Mouse (Mus musculus) mouse trophoblast stem cell (cell line): Measurements from ENCODE around the gene Kcnk15.

Source experiments
- in situ Hi-C, 2 experiments: fragments of 300-500 bp; cut with MseI, MboI; formaldehyde crosslinking; loops; 2 replicates in 1 of 2; 3 replicates in 1 of 2; pipeline ENCODE4 v1.15.1; 2025

Gene Kcnk15

GRCm38 (mm10) chr2:163875484-163875883, 22.0 kb downstream of the Kcnk15 start:
- in situ Hi-C loops: no loop called here

GRCm38 (mm10) chr2:163876830-163877498, 23.5 kb downstream of the Kcnk15 start:
- in situ Hi-C loops: no loop called here

DNA sequence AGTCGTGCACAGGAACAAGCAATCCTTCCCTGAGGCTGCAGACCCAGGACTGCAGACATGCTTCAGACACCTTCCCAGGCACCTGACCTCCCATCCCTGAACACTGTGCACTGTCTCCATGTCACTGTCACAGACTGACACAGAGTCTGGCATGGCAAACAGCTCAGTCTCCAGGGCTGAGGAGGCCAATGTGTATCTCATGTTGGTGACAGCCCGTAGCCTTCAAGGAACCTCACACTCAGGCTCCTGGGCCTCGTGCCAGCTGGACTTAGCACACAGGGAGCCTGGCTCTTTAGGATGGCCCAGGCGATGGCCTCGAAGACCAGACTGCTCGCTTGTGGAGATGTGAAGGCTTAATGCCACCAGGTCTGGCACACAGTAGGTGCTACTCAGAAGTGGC, 27.4 kb downstream of the Kcnk15 start:
- in situ Hi-C loops: no loop called here

DNA sequence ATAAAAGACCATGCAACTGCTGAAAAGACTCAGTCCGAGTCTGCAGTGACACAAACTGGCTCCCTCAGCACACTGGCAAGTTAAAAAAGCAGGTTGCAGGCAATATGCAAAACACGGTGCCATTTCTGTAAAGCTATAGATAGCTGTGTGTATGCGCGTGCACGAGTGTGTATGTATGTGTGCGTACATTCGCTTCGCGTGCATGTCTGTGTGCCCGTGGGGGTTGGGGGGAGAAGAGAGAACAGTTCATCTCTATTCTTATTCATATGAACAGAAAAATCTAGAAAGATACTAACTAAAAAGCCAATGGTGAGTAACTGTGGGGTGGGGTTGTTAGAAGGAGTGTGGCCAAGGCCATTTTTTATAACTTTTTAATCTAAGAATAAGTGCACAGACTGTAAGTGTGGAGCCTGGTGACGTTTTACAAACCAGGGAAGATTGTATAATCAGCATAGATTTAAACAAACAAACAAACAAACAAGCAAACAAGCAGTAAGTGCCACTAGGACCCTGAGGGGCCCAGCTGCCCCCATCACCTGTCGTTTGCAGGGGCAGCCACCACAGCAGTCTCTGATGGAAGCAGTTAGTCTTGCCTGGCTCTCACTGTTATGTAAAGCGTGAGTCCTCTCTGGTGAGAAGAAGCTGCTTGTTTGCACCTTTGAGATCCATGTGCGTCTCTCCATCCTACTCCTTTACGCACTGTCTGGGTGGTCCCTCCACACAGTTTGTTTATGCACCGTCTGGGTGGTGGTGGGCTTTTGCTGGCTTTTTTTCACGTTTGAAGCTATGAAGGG, 29.6 kb downstream of the Kcnk15 start:
- in situ Hi-C loops: no loop called here

- in situ Hi-C loops: no loop called here
Measured at GRCm38 (mm10) chr2:163889411-163889810, 36.0 kb downstream of the Kcnk15 start.

GRCm38 (mm10) chr2:163890586-163890985, 37.1 kb downstream of the Kcnk15 start:
- in situ Hi-C loops: no loop called here

DNA sequence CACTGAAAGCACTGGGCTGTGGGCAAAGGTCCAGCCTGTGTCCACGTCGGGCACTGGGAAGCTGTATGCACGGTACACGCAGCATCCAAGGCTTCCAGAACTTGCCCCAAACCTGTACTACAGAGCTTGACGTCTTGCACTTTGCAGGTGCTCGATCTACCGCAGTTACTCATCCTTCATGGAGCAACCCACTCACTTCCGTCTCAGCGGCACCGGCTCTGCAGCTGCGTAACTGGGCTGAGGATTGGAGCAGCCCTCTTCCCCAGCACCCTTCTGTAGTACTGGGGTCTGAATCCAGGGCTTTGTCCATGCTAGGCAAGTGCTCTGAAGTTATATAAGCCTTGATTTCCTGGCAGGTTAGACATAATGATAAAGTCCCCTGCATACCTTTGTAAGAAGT, 37.8 kb downstream of the Kcnk15 start:
- in situ Hi-C loops: no loop called here

- in situ Hi-C loops: no loop called here
Measured at GRCm38 (mm10) chr2:163893446-163894370, 40.3 kb downstream of the Kcnk15 start.

- in situ Hi-C loops: no loop called here
Measured at GRCm38 (mm10) chr2:163895156-163895555, 41.7 kb downstream of the Kcnk15 start.

DNA sequence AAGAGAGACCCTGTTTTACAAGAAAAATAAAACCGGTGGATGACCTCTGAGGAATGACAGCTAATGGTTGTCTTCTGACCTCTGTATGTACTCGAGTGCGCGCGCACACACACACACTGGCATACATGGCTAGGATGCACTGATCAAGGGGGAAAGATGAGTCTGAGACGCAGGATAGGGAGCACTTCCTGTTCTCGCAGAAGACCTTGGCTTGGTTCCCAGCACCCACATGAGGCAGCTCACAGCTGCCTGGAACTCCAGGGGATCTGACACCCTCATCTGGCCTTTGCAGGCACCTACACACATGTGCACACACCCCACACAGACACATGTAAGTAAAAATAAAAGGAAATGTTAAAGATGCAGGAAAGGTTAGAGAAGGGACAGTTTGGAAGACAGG, 43.6 kb downstream of the Kcnk15 start:
- in situ Hi-C loops: no loop called here

DNA sequence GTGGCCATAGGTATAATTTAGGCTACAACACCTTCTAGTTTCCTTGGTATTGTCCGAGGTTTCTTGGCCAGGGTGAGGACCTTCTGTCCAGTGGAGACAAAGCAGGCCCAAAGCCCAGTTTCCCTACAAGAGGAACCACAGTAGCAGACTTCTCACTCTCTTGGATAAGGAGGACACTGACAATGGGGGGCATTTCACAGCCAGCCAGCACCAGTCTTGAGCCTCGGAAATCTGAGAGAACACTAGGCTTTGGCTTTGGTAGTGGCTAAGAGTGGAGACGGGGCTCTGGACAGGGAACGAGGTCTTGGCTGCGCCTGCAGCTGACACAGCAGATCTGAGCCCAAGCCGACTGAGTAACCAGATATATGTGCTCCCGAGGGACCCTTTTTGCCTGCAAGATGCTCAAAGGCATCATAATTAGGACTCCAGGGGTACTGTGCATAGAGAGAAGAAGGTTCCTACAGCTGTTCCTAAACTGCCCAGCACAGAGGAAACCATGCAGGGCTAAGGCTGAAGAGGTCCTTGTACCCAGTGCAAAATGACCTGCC, 44.6 kb downstream of the Kcnk15 start:
- in situ Hi-C loops: no loop called here

DNA sequence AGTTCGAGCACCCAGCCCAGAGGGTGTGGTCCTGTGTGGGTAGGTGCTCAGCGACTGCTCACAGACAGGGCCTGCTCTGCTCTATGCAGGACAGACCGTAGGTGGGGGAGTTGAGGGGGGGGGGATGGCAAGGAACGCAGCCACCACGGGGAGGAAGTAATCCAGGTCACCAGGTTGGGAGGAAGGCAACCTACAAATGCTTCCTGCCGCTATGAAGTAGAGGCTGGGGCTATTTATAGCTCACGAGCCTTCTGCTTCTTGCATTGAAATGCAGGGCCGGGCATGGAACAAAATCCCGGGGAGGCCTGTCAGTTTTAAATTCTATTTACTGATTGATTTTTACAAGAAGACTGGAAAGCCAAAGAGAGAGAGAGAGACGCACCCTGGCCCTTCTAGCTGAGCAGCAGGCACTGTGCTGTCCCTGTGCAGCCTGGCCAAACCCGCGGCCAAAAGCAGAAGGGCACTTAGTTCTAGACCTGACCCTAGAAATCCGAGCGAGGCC, 46.5 kb downstream of the Kcnk15 start:
- in situ Hi-C loops: no loop called here

DNA sequence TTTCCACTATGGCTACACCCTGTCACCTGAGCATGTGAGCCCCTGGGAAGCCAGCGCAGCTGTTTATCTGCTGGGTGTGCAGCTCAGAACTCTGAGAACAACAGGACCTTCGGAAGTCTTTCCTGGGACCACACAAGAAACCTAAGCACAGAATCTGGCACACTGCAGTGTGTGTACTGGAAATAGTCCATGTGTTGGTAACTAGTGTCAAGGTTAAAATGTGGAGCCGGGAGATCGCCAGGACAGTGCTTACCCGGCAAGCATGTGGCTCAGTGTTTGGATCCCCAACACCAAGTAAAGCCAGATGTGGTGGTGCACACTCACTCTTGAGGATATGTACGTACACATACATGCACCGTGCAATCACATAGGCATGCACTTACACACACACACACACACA, 47.6 kb downstream of the Kcnk15 start:
- in situ Hi-C loops: no loop called here

DNA sequence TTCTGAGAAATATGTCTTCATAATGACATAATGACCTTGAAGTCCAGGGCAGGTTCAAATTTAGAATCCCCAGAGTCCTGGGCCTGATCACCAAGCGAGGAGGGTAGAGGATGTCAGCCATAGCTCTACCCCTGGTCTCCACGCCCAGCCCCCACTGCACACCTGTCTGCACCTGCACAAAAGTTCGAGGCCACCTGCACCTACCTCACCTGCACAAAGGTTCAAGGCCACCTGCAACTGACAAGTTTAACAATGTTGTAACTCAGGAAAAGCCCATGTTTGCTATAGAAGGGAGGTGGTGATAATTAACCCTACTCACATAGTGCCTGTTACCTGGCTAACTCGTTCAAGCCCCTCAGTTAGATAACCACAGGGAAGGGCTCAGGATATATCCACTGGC, 49.0 kb downstream of the Kcnk15 start:
- in situ Hi-C loops: no loop called here

DNA sequence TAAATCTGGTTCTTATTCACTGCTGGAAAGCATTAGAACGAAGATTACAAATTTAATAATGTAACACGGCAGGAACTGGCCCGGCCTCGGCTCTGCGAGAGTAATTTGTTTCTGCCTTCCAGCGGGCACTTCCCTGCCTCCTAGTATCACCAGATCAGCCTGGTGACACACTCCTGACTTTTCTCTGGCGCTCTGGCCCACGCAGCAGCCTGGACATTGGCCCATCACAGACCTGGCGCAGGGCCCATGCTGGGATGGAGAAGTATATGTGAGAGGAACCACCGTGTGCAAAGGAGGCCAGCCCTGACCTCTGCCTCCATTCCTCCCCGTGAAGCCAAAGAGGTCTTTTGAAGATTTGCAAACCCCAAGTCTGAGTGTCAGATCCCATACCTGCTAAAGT, 50.0 kb downstream of the Kcnk15 start:
- in situ Hi-C loops: no loop called here

GRCm38 (mm10) chr2:163904323-163904722, 50.9 kb downstream of the Kcnk15 start:
- in situ Hi-C loops: no loop called here

GRCm38 (mm10) chr2:163907131-163907530, 53.7 kb downstream of the Kcnk15 start:
- in situ Hi-C loops: no loop called here
